Mouse (Mus musculus) ES-E14 (cell line): ENCODE results near the gene Misp. TPM values are rescaled to one million over a fixed set of nuclear protein-coding genes. Genes with fewer than 3 reads are reported as not detected.
A peak's percentile ranks its signal among the peaks of the same experiment; 100 is the strongest.

ENCODE experiments used
- DNase-seq: peaks from one replicate; pipeline ENCODE4 v3.0.0-alpha.2; 2013; ENCODE audit warnings: low read depth, low spot score
- H3K27ac ChIP-seq: 2 replicates; pipeline ENCODE4 v1.5.1; 2012; ENCODE audit warnings: low read depth, mild to moderate bottlenecking, low read length, moderate library complexity, mixed read lengths; ENCODE audit not compliant: poor library complexity, insufficient read depth, severe bottlenecking
- H3K36me3 ChIP-seq: 2 replicates; pipeline ENCODE4 v1.6.1; 2012; ENCODE audit warnings: mild to moderate bottlenecking, low read length, moderate library complexity, mixed read lengths; ENCODE audit not compliant: control insufficient read depth, poor library complexity, insufficient read depth, severe bottlenecking
- H3K4me1 ChIP-seq, 2 experiments: fragments of 150-350 bp in 1 of 2; sonication (generic) in 1 of 2; 2 replicates each; pipeline ENCODE4 v1.6.1; 2012; ENCODE audit warnings: low read length in 2 of 2, mild to moderate bottlenecking in 1 of 2, mixed read lengths in 1 of 2; ENCODE audit not compliant: control insufficient read depth in 2 of 2, insufficient read depth in 2 of 2, poor library complexity in 1 of 2
- H3K4me3 ChIP-seq, 2 experiments: fragments of 150-350 bp in 1 of 2; sonication (generic) in 1 of 2; 2 replicates each; pipeline ENCODE4 v1.5.1; 2012; ENCODE audit warnings: low read length in 2 of 2, low read depth in 1 of 2, mild to moderate bottlenecking in 1 of 2, mixed read lengths in 1 of 2; ENCODE audit not compliant: insufficient read depth in 1 of 2, poor library complexity in 1 of 2, severe bottlenecking in 1 of 2
- H3K9ac ChIP-seq: 2 replicates; pipeline ENCODE4 v1.6.1; 2012; ENCODE audit warnings: low read depth, mild to moderate bottlenecking, low read length, mixed read lengths; ENCODE audit not compliant: poor library complexity, insufficient read depth, severe bottlenecking
- H3K9me3 ChIP-seq: fragments of 150-350 bp; sonication (generic); 2 replicates; pipeline ENCODE4 v1.6.1; 2012; ENCODE audit warnings: low read depth, mild to moderate bottlenecking, low read length; ENCODE audit not compliant: control insufficient read depth, insufficient read depth
- CHD2 ChIP-seq: IDR thresholded peaks from 2 replicates; pipeline ENCODE4 v1.6.1; 2014; ENCODE audit warnings: mild to moderate bottlenecking, low read depth, low read length, inconsistent platforms
- HCFC1 ChIP-seq: IDR thresholded peaks from 2 replicates; pipeline ENCODE4 v1.6.1; 2012; ENCODE audit warnings: low read length, inconsistent platforms, borderline replicate concordance; ENCODE audit not compliant: insufficient read depth
- MAFK ChIP-seq: IDR thresholded peaks from 2 replicates; pipeline ENCODE4 v1.6.1; 2014; ENCODE audit warnings: mild to moderate bottlenecking, low read depth, low read length, inconsistent platforms; ENCODE audit not compliant: insufficient read depth
- ZC3H11A ChIP-seq: IDR thresholded peaks from 2 replicates; pipeline ENCODE4 v1.6.1; 2012; ENCODE audit warnings: low read depth, mild to moderate bottlenecking, inconsistent platforms, low read length, borderline replicate concordance
- ZNF384 ChIP-seq: IDR thresholded peaks from 2 replicates; pipeline ENCODE4 v1.6.1; 2012; ENCODE audit warnings: low read depth, low read length, inconsistent platforms
- in situ Hi-C, 2 experiments: fragments of 600-800 bp; cut with MboI; formaldehyde crosslinking; loops; one replicate each; pipeline ENCODE4 v1.15.1; 2025; ENCODE audit warnings: low sequenced_read_pairs in 2 of 2, inconsistent platforms in 1 of 2; ENCODE audit not compliant: unreplicated experiment in 2 of 2
- total RNA-seq: library from RNA; depleted of rRNA; stranded (reverse); fragments of 300-350 nt; gene quantifications from 2 replicates; pipeline ENCODE4 v1.2.3, GENCODE M21; 2012

Gene Misp
- total RNA-seq, 1 experiment, result 1.7 TPM

DNA sequence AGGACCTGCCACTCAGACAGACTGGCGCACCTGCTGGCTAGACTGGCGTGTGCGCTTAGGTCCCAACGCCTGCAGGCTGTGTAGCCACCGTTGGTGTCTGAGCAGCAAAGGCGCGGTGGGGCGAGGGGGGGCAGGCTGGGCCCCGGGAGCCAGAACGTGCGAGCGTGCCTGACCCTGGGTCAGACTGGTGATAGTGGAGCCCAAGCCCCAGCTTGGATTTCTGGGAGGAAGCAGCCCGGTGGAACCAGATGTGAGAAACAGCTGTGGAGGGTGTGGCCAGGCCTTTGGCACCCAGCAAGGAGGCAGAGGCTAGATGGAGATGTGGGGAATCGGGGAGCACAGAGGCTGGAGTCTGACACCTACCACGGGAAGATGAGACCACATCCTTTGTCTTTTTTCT is 23.5 kb upstream of the Misp start:
- no peaks in the 10 kb centered on the region for H3K36me3 ChIP-seq
- peaks cover 10 to 39% of the 10 kb centered on the region in 2 experiments for H3K4me1 ChIP-seq
- H3K9ac ChIP-seq, result no peak overlapping the region
- DNase-seq, result no peak
- TF ChIP-seq ZC3H11A (no peak), ZNF384 (no peak), MAFK (no peak), HCFC1 (no peak)
- in situ Hi-C loops, result no loop called here
- H3K27ac ChIP-seq, result no peak overlapping the region
- H3K9me3 ChIP-seq, result no peaks in the 10 kb centered on the region
- peak overlapping the region in 1 of 2 experiments; percentile 21; a peak in 1 of 4 replicates for H3K4me3 ChIP-seq

DNA sequence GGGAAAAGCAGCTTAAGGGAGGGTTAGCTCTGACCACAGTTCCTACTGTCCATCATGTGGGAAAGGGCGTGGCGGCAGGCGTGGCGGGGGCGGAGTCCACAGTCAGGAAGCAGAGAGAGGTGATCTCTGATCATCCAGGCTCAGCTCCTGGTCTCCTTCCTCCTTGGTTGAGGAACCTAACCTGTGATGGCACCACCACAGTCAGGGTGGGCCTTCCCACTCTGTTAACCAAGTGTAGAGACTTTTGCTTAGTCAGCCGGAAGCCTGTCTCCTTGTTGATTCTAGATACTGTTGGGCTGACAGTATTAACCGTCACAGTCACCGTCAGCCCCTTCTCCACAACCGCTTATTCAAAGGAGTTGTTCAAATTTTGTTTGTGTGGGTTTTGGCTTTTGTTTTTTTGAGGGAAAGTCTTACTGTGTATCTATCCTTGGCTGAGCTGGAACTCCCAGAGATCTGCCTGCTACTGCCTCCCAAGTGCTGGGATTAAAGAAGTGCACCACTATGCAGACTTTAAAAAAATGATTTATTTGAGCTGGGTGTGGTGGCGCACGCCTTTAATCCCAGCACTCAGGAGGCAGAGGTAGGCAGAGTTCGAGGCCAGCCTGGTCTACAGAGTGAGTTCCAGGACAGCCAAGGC is 22.4 kb upstream of the Misp start:
- in situ Hi-C loops, result no loop called here
- Histone ChIP-seq H3K4me3 (no peak overlapping the region), H3K36me3 (no peaks in the 10 kb centered on the region), H3K4me1 (peaks cover 10 to 44% of the 10 kb centered on the region in 2 experiments), H3K9ac (no peak overlapping the region), H3K9me3 (no peaks in the 10 kb centered on the region), H3K27ac (no peak overlapping the region)
- no peak for DNase-seq
- TF ChIP-seq ZC3H11A (no peak), ZNF384 (no peak), CHD2 (no peak), HCFC1 (no peak), MAFK (no peak)

DNA sequence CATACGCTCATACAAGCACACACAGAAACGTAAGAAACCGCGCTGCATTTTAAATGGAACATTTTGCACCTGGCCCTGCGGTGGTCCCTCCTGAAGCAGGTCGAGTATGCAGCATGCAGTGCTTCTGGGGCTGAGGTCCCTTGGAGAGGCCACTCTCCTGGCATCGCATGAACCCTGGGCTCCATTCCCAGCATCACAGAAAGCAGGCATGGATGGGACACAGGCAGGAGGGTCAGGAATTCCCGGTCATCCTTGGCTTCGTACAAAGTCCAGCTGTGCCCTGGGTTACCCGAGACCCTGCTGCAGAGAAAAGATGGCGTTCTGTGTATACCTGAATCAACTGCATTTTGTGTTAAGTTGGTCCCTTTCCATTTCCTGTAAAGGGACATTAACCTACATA is 20.3 kb upstream of the Misp start:
- H3K36me3 ChIP-seq, result no peaks in the 10 kb centered on the region
- peaks cover 8 to 48% of the 10 kb centered on the region in 2 experiments; a peak in 3 of 4 replicates for H3K4me1 ChIP-seq
- no peak for TF ChIP-seq MAFK
- TF ChIP-seq ZC3H11A, result no peak
- no peak for TF ChIP-seq CHD2
- TF ChIP-seq HCFC1, result no peak
- no peak for TF ChIP-seq ZNF384
- in situ Hi-C loops, result no loop called here
- H3K9ac ChIP-seq, result no peak overlapping the region
- no peak overlapping the region for H3K4me3 ChIP-seq
- no peak for DNase-seq
- no peak overlapping the region for H3K27ac ChIP-seq
- H3K9me3 ChIP-seq, result no peaks in the 10 kb centered on the region

DNA sequence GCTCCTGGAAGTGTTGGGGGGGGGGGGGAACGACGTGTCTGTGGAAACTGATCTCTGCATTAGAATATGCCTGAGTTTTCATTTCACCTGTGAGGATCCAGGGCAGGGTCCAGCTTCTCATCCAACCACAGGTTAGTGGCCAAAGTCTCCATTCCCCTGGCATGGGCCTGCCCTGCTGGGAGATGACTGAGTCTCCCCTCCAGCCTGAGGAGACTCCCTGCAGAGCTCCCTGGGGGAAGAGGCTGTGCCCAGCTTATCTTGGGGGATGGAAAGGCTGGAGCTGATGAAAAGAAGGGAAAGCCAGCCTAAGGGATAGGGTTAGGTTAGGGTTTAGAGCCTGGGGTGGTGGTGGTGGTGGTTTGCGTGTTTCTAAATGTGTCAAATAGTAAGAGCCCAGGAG is 19.0 kb upstream of the Misp start:
- no peak for TF ChIP-seq ZC3H11A
- no peak for TF ChIP-seq HCFC1
- TF ChIP-seq CHD2, result no peak
- no peak for TF ChIP-seq ZNF384
- no peak for TF ChIP-seq MAFK
- no peaks in the 10 kb centered on the region for H3K36me3 ChIP-seq
- in situ Hi-C loops, result no loop called here
- H3K27ac ChIP-seq, result peak overlapping the region; percentile 58; the same call in 1 of the 2 replicates
- H3K4me1 ChIP-seq, result peaks cover 6 to 54% of the 10 kb centered on the region in 2 experiments; a peak in 3 of 4 replicates
- no peak overlapping the region for H3K4me3 ChIP-seq
- H3K9me3 ChIP-seq, result no peaks in the 10 kb centered on the region
- no peak overlapping the region for H3K9ac ChIP-seq
- DNase-seq, result no peak
